Mouse (Mus musculus) ES-E14 (cell line): Measurements from ENCODE around the gene Slc12a5. TPM values are rescaled to one million over a fixed set of nuclear protein-coding genes. Genes with fewer than 3 reads are reported as not detected.
A peak's percentile ranks its signal among the peaks of the same experiment; 100 is the strongest.

Source experiments
- DNase-seq: peaks from one replicate; pipeline ENCODE4 v3.0.0-alpha.2; 2013; ENCODE audit warnings: low read depth, low spot score
- H3K27ac ChIP-seq: 2 replicates; pipeline ENCODE4 v1.5.1; 2012; ENCODE audit warnings: low read depth, mild to moderate bottlenecking, low read length, moderate library complexity, mixed read lengths; ENCODE audit not compliant: poor library complexity, insufficient read depth, severe bottlenecking
- H3K36me3 ChIP-seq: 2 replicates; pipeline ENCODE4 v1.6.1; 2012; ENCODE audit warnings: mild to moderate bottlenecking, low read length, moderate library complexity, mixed read lengths; ENCODE audit not compliant: control insufficient read depth, poor library complexity, insufficient read depth, severe bottlenecking
- H3K4me1 ChIP-seq, 2 experiments: fragments of 150-350 bp in 1 of 2; sonication (generic) in 1 of 2; 2 replicates each; pipeline ENCODE4 v1.6.1; 2012; ENCODE audit warnings: low read length in 2 of 2, mild to moderate bottlenecking in 1 of 2, mixed read lengths in 1 of 2; ENCODE audit not compliant: control insufficient read depth in 2 of 2, insufficient read depth in 2 of 2, poor library complexity in 1 of 2
- H3K4me3 ChIP-seq, 2 experiments: fragments of 150-350 bp in 1 of 2; sonication (generic) in 1 of 2; 2 replicates each; pipeline ENCODE4 v1.5.1; 2012; ENCODE audit warnings: low read length in 2 of 2, low read depth in 1 of 2, mild to moderate bottlenecking in 1 of 2, mixed read lengths in 1 of 2; ENCODE audit not compliant: insufficient read depth in 1 of 2, poor library complexity in 1 of 2, severe bottlenecking in 1 of 2
- H3K9ac ChIP-seq: 2 replicates; pipeline ENCODE4 v1.6.1; 2012; ENCODE audit warnings: low read depth, mild to moderate bottlenecking, low read length, mixed read lengths; ENCODE audit not compliant: poor library complexity, insufficient read depth, severe bottlenecking
- H3K9me3 ChIP-seq: fragments of 150-350 bp; sonication (generic); 2 replicates; pipeline ENCODE4 v1.6.1; 2012; ENCODE audit warnings: low read depth, mild to moderate bottlenecking, low read length; ENCODE audit not compliant: control insufficient read depth, insufficient read depth
- CHD2 ChIP-seq: IDR thresholded peaks from 2 replicates; pipeline ENCODE4 v1.6.1; 2014; ENCODE audit warnings: mild to moderate bottlenecking, low read depth, low read length, inconsistent platforms
- HCFC1 ChIP-seq: IDR thresholded peaks from 2 replicates; pipeline ENCODE4 v1.6.1; 2012; ENCODE audit warnings: low read length, inconsistent platforms, borderline replicate concordance; ENCODE audit not compliant: insufficient read depth
- MAFK ChIP-seq: IDR thresholded peaks from 2 replicates; pipeline ENCODE4 v1.6.1; 2014; ENCODE audit warnings: mild to moderate bottlenecking, low read depth, low read length, inconsistent platforms; ENCODE audit not compliant: insufficient read depth
- ZC3H11A ChIP-seq: IDR thresholded peaks from 2 replicates; pipeline ENCODE4 v1.6.1; 2012; ENCODE audit warnings: low read depth, mild to moderate bottlenecking, inconsistent platforms, low read length, borderline replicate concordance
- ZNF384 ChIP-seq: IDR thresholded peaks from 2 replicates; pipeline ENCODE4 v1.6.1; 2012; ENCODE audit warnings: low read depth, low read length, inconsistent platforms
- in situ Hi-C, 2 experiments: fragments of 600-800 bp; cut with MboI; formaldehyde crosslinking; loops; one replicate each; pipeline ENCODE4 v1.15.1; 2025; ENCODE audit warnings: low sequenced_read_pairs in 2 of 2, inconsistent platforms in 1 of 2; ENCODE audit not compliant: unreplicated experiment in 2 of 2
- total RNA-seq: library from RNA; depleted of rRNA; stranded (reverse); fragments of 300-350 nt; gene quantifications from 2 replicates; pipeline ENCODE4 v1.2.3, GENCODE M21; 2012

Gene Slc12a5
- total RNA-seq, 1 experiment: 1.7 TPM

GRCm38 (mm10) chr2:164923291-164923690, 37.3 kb upstream of the Slc12a5 start:
- H3K9ac ChIP-seq: no peak overlapping the region
- no peaks in the 10 kb centered on the region for H3K36me3 ChIP-seq
- no peak overlapping the region for H3K4me3 ChIP-seq
- H3K9me3 ChIP-seq: no peaks in the 10 kb centered on the region
- TF ChIP-seq ZNF384 (no peak), CHD2 (no peak), HCFC1 (no peak), ZC3H11A (no peak), MAFK (no peak)
- H3K4me1 ChIP-seq: peaks cover 0 to 3% of the 10 kb centered on the region in 2 experiments; a peak in 1 of 4 replicates
- in situ Hi-C loops: no loop called here
- no peak for DNase-seq
- H3K27ac ChIP-seq: no peak overlapping the region

GRCm38 (mm10) chr2:164924100-164924857, 36.3 kb upstream of the Slc12a5 start:
- TF ChIP-seq CHD2 (no peak), ZNF384 (no peak), ZC3H11A (no peak), HCFC1 (no peak), MAFK (no peak)
- in situ Hi-C loops: no loop called here
- Histone ChIP-seq H3K9ac (no peak overlapping the region), H3K4me3 (no peak overlapping the region), H3K27ac (no peak overlapping the region), H3K36me3 (no peaks in the 10 kb centered on the region), H3K9me3 (no peaks in the 10 kb centered on the region), H3K4me1 (peaks cover 0 to 3% of the 10 kb centered on the region in 2 experiments; a peak in 1 of 4 replicates)
- no peak for DNase-seq

GRCm38 (mm10) chr2:164930706-164931581, 29.7 kb upstream of the Slc12a5 start:
- TF ChIP-seq MAFK (no peak), HCFC1 (no peak), ZC3H11A (no peak), ZNF384 (no peak), CHD2 (no peak)
- Histone ChIP-seq H3K4me1 (peaks cover 0 to 1% of the 10 kb centered on the region in 2 experiments; a peak in 1 of 4 replicates), H3K27ac (no peak overlapping the region), H3K36me3 (no peaks in the 10 kb centered on the region), H3K4me3 (no peak overlapping the region), H3K9ac (no peak overlapping the region), H3K9me3 (no peaks in the 10 kb centered on the region)
- no peak for DNase-seq
- in situ Hi-C loops: no loop called here

- in situ Hi-C loops: no loop called here
- no peak overlapping the region for H3K9ac ChIP-seq
- TF ChIP-seq HCFC1 (no peak), ZNF384 (no peak), ZC3H11A (no peak), CHD2 (no peak), MAFK (peak; percentile 95)
- H3K9me3 ChIP-seq: no peaks in the 10 kb centered on the region
- no peaks in the 10 kb centered on the region for H3K36me3 ChIP-seq
- no peak overlapping the region for H3K4me3 ChIP-seq
- DNase-seq: no peak
- no peak overlapping the region for H3K27ac ChIP-seq
- peaks cover 0 to 10% of the 10 kb centered on the region in 2 experiments; a peak in 2 of 4 replicates for H3K4me1 ChIP-seq
Measured at GRCm38 (mm10) chr2:164933534-164933933, 27.1 kb upstream of the Slc12a5 start.
